Mouse (Mus musculus) midbrain, embryonic 10.5 days (tissue): ENCODE measurements around the gene Cbl. TPM values are rescaled to one million over a fixed set of nuclear protein-coding genes. Genes with fewer than 3 reads are reported as not detected.

ENCODE experiments used
- DNase-seq: peaks from one replicate; pipeline ENCODE4 v3.0.0-alpha.2; 2017; ENCODE audit warnings: low spot score
- H3K27ac ChIP-seq: fragments of 300-500 bp; sonication (generic); replicated peaks from 2 replicates; pipeline ENCODE4 v1.5.1; 2016; ENCODE audit warnings: mild to moderate bottlenecking
- H3K27me3 ChIP-seq: fragments of 300-500 bp; sonication (generic); 2 replicates; pipeline ENCODE4 v1.6.1; 2016; ENCODE audit warnings: low read depth, mild to moderate bottlenecking; ENCODE audit not compliant: poor library complexity, severe bottlenecking
- H3K36me3 ChIP-seq: fragments of 300-500 bp; sonication (generic); 2 replicates; pipeline ENCODE4 v1.6.1; 2016; ENCODE audit warnings: mild to moderate bottlenecking, moderate library complexity
- H3K4me1 ChIP-seq: fragments of 300-500 bp; sonication (generic); 2 replicates; pipeline ENCODE4 v1.6.1; 2016
- H3K4me3 ChIP-seq: fragments of 300-500 bp; sonication (generic); 2 replicates; pipeline ENCODE4 v1.5.1; 2016; ENCODE audit warnings: mild to moderate bottlenecking, moderate library complexity
- H3K9me3 ChIP-seq: fragments of 300-500 bp; sonication (generic); replicated peaks from 2 replicates; pipeline ENCODE4 v1.6.1; 2016; ENCODE audit warnings: mild to moderate bottlenecking
- WGBS: fragments of 180-500 bp; shearing (Covaris S2); methylation state at CpG from one replicate; pipeline ENCODE4 v1.1.7; 2016; 5-methylcytosine and 5-hydroxymethylcytosine counted together
- polyA plus RNA-seq: library from polyadenylated mRNA; unstranded; fragments of >200 nt; fragmentation: Nextera tagmentation; extraction: Ambion mirVana; gene quantifications from 2 replicates; pipeline ENCODE4 v1.2.1, GENCODE M21; 2016

Gene Cbl
- polyA plus RNA-seq, 1 experiment from 2014 or later, result 21.7 TPM

DNA sequence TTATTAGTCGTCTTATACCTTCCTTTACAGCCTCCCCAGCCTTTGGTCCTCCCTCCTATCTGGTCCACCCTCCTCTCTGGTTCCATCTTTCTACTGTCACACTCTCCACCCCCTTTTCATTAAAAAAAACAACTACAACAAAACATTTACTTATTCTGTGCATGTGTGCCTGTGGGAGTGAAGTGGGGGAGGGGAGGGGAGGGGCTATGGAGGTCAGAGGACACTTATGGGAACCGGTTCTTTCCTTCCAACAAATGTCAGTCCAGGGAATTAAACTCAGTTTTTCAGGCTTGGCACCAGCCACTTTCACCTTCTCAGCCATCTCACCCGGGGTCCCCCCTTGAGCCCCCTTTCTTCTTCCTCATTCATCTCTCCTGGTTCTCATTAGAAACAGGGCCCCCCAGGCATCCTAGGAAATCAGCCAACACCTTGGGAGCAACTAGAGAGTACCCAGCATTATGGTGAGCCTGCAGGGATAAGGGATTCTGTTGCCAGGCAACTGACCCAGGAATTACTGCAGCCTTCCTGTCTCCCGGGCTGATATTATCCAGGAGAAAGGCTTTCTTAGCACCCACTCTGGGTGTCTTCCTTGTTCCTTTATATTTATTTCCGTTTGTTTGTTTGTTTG is 20.8 kb upstream of the Cbl start:
- WGBS, result 12% methylated on average over 5 of the region's 5 CpGs
- Histone ChIP-seq H3K27me3 (peaks cover 15% of the 10 kb centered on the region), H3K27ac (peak overlapping the region; percentile 82), H3K9me3 (no peaks in the 10 kb centered on the region), H3K4me1 (peaks cover 52% of the 10 kb centered on the region), H3K36me3 (no peaks in the 10 kb centered on the region), H3K4me3 (peak overlapping the region; percentile 20)
- DNase-seq, result peak; percentile 52

- Histone ChIP-seq H3K27ac (peak overlapping the region; percentile 82), H3K27me3 (peaks cover 24% of the 10 kb centered on the region), H3K4me3 (no peak overlapping the region), H3K36me3 (no peaks in the 10 kb centered on the region), H3K4me1 (peaks cover 61% of the 10 kb centered on the region), H3K9me3 (no peaks in the 10 kb centered on the region)
- DNase-seq, result no peak
- WGBS, result 81% methylated on average over 6 of the region's 6 CpGs
Measured at GRCm38 (mm10) chr9:44253441-44253840, 19.6 kb upstream of the Cbl start.

GRCm38 (mm10) chr9:44251314-44251713 is 17.5 kb upstream of the Cbl start, which contains the start of gene Pdzd3:
Pdzd3 (minus strand) TSS chr9:44251471.
- Histone ChIP-seq H3K4me3 (no peak within 1 kb of the TSS), H3K27me3 (peaks cover 27% of the 10 kb centered on the region), H3K36me3 (no peaks in the 10 kb centered on the region), H3K4me1 (peaks cover 59% of the 10 kb centered on the region), H3K9me3 (no peaks in the 10 kb centered on the region), H3K27ac (no peak within 1 kb of the TSS)
- no peak for DNase-seq
- WGBS, result 87% methylated on average over 10 of the region's 10 CpGs

DNA sequence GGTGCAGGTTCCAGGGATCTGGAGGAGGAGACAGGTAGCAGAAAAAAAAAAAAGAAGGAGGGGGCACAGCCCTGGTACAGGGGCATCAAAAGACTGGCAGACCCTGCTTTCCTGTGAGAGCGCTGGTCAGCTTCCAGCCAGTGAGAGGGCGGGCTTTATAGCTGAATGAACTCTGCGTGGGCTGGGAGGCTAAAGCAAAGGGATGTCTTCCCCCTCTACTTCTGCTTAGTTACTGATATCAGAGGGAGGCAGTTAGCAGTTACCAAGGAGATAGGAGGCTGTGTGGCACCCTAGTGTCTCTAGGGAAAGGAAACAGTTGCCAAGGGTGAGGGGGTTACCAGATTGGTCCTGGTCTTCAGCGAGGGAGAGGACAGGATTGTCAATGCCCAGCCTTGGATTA is 16.6 kb upstream of the Cbl start:
- no peaks in the 10 kb centered on the region for H3K9me3 ChIP-seq
- H3K27ac ChIP-seq, result no peak overlapping the region
- H3K36me3 ChIP-seq, result no peaks in the 10 kb centered on the region
- peaks cover 50% of the 10 kb centered on the region for H3K4me1 ChIP-seq
- no peak for DNase-seq
- 61% methylated on average over 4 of the region's 4 CpGs for WGBS
- peaks cover 27% of the 10 kb centered on the region for H3K27me3 ChIP-seq
- no peak overlapping the region for H3K4me3 ChIP-seq

DNA sequence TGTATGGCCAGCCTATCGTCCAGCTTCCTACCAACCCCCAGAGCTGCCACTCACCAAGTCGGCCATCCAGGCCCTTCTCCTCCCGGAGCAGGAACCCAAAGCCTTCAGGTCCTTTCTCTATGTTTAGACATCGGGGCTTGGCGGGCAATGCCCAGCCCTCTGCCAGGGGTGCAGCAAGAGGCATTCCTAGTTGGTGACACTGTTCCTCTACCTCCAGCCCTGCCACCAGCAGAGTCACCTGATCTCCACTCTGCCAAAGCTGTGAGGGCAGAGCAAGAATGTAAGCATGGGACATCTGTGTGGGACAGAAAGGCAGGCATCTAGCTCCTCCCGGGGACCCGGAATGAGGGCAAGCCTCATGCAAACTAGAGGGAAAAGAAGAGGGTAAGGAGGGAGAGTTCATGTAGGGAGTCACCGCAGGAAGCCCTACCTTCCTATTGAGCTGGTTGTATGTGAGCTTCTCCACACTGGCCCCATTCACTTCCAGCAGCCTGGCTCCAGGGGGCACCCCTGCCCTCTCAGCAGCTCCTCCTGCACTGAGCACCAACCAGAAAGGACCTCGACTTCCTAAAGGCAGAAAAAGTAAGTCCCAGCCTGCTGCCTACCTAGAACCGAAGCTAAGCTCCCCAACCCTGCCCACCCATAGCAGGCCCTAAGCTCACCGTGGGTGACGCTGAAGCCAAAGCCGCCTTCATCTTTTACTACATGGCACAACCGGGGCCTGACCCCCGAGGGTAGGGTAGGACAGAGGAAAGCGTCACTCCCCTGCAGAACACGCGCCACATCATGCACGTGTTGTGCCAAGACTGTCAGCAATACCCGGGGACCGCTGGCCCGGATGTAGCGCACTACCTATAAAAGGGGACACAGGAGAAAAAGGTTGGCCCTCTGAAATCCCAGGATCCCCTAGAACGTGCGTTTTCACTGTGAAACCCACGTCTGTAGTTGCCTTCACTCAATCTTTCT is 15.6 kb upstream of the Cbl start:
- 48% methylated on average over 26 of the region's 26 CpGs for WGBS
- Histone ChIP-seq H3K4me1 (peaks cover 41% of the 10 kb centered on the region), H3K27ac (0 out of 2 replicates have a peak overlapping the region, but pooled peaks have one; percentile 19), H3K9me3 (no peaks in the 10 kb centered on the region), H3K36me3 (no peaks in the 10 kb centered on the region), H3K4me3 (0 out of 2 replicates have a peak overlapping the region, but pooled peaks have one; percentile 12), H3K27me3 (peaks cover 27% of the 10 kb centered on the region)
- DNase-seq, result peak; percentile 55

- Histone ChIP-seq H3K4me3 (no peak overlapping the region), H3K4me1 (peaks cover 25% of the 10 kb centered on the region), H3K27me3 (peaks cover 27% of the 10 kb centered on the region), H3K36me3 (no peaks in the 10 kb centered on the region), H3K9me3 (no peaks in the 10 kb centered on the region), H3K27ac (no peak overlapping the region)
- DNase-seq, result no peak
- WGBS, result 85% methylated on average over 6 of the region's 6 CpGs
Measured at GRCm38 (mm10) chr9:44247907-44248306, 14.1 kb upstream of the Cbl start.

GRCm38 (mm10) chr9:44243621-44244020 is 9.8 kb upstream of the Cbl start:
- 73% methylated on average over 2 of the region's 2 CpGs for WGBS
- H3K9me3 ChIP-seq, result no peaks in the 10 kb centered on the region
- H3K36me3 ChIP-seq, result no peaks in the 10 kb centered on the region
- no peak overlapping the region for H3K27ac ChIP-seq
- no peak for DNase-seq
- no peak overlapping the region for H3K4me3 ChIP-seq
- peaks cover 3% of the 10 kb centered on the region; the same call in 1 of the 2 replicates for H3K27me3 ChIP-seq
- peaks cover 14% of the 10 kb centered on the region for H3K4me1 ChIP-seq

DNA sequence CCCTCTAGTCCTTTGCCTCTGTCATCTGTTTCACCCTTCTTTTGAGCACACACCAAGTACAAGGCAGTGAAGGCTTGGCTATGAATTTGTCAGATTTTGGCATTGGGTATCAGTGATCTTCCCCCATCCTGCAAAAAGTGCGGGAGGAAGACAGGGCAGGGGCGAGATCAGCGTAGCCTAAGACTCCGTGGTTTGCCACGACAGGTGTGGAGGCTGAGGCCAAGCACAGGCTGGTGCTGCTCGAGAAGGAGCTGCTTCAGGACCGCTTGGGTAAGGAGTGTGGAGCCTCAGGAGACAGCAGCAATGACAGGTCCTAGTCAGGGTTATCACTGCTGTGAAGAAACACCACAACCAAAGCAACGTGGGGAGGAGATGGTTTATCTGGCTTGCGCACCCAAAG is 7.6 kb upstream of the Cbl start:
- H3K9me3 ChIP-seq, result no peaks in the 10 kb centered on the region
- H3K4me3 ChIP-seq, result no peak overlapping the region
- peaks cover 14% of the 10 kb centered on the region for H3K4me1 ChIP-seq
- no peaks in the 10 kb centered on the region for H3K27me3 ChIP-seq
- H3K27ac ChIP-seq, result no peak overlapping the region
- no peaks in the 10 kb centered on the region for H3K36me3 ChIP-seq
- no peak for DNase-seq
- WGBS, result 78% methylated on average over 9 of the region's 9 CpGs

DNA sequence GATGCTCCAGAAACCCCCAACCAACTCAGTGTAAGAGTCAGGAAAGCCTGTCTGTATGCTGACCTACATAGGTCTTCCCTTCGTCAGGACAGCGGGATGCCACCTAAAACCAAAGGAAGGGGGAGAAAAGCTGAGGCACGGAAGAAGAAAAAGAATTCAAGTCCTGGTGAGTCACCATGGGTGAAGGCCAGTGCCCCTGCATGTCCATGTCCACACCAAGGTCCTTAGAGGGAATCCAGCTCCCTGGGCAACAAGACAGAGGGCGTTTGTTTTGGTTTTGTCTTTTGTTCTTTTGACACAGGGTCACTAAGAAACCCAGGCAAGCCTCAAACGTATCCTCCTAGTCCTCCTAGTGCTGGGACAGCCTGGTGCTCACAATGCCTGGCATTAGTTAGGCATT is 7.1 kb upstream of the Cbl start:
- H3K36me3 ChIP-seq, result no peaks in the 10 kb centered on the region
- WGBS, result 50% methylated on average over 5 of the region's 5 CpGs
- DNase-seq, result no peak
- no peaks in the 10 kb centered on the region for H3K27me3 ChIP-seq
- H3K4me3 ChIP-seq, result no peak overlapping the region
- no peaks in the 10 kb centered on the region for H3K9me3 ChIP-seq
- H3K27ac ChIP-seq, result no peak overlapping the region
- peaks cover 14% of the 10 kb centered on the region for H3K4me1 ChIP-seq

DNA sequence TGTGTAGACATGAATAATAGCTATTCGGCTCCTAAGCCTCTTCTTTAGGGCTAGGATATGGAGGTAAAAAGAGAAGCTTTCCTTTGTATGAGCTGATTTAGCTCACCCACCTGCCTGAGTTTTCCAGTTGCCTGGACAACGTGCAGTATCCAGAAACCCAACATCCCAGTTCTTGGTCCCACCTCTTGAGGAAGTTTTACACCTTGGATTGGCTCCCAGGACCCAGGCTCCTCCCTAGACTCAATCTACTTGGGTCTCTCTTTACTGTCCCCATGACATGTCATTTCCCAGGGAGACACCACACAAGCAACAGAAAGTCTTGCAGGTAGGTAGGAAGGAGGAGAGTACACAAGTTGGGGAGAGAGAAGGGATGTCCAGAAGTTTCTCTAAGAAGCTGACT is 6.5 kb upstream of the Cbl start, which contains the start of gene Ccdc153:
Ccdc153 (plus strand) TSS at position 278 of the 400 bp plus-strand sequence.
- Histone ChIP-seq H3K9me3 (no peaks in the 10 kb centered on the region), H3K4me3 (no peak within 1 kb of the TSS), H3K27me3 (no peaks in the 10 kb centered on the region), H3K36me3 (no peaks in the 10 kb centered on the region), H3K4me1 (peaks cover 14% of the 10 kb centered on the region), H3K27ac (no peak within 1 kb of the TSS)
- DNase-seq, result no peak
- WGBS, result 63% methylated on average over 2 of the region's 2 CpGs

- WGBS, result 10% methylated on average over 5 of the region's 5 CpGs
Measured at GRCm38 (mm10) chr9:44239447-44239846, 5.6 kb upstream of the Cbl start.

DNA sequence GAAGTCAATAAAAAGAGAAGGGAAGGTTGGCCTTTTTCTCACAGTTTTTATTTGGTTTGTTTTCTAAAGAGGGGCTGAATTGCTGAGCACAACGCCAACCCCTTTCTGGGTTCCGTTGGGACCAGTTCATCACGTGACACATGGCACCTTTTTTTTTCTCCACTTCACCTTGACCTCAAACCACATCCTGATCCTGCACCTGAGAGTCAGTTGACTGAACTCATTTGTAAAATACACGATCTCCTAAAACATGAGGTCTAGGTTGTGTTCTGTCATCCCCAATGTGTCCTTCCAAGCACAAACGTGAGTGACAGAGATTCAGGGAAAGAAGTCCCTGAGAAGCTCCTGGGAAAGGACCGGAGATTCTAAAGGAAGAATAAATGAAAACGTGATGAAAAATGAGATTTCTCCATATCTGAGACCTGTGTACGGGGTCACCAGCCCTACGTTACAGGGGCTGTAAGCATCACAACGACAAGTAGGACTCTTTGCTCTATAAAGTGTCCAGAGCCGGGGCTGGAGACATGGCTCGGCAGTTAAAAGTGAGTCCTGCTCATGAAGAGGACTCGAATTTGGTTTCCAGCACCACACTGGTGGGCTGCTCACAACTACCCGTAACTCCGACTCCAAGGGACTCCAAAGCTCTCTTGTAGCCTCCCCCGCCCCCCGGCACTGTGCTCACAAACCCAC is 4.8 kb upstream of the Cbl start:
- no peak for DNase-seq
- 81% methylated on average over 17 of the region's 17 CpGs for WGBS
- no peak overlapping the region for H3K27ac ChIP-seq
- peaks cover 20% of the 10 kb centered on the region for H3K4me1 ChIP-seq
- no peaks in the 10 kb centered on the region for H3K36me3 ChIP-seq
- H3K4me3 ChIP-seq, result no peak overlapping the region
- H3K9me3 ChIP-seq, result no peaks in the 10 kb centered on the region
- no peaks in the 10 kb centered on the region for H3K27me3 ChIP-seq

More at GRCm38 (mm10) chr9:44239447-44239846, 5.6 kb upstream of the Cbl start:
- Histone ChIP-seq H3K9me3 (no peaks in the 10 kb centered on the region), H3K4me1 (peaks cover 16% of the 10 kb centered on the region), H3K36me3 (no peaks in the 10 kb centered on the region), H3K4me3 (no peak overlapping the region), H3K27ac (no peak overlapping the region), H3K27me3 (no peaks in the 10 kb centered on the region)
- peak; percentile 66 for DNase-seq
